Mouse (Mus musculus): ENCODE measurements at regions not wholly inside any gene's neighbourhood (a gene's known extent, or its start where the extent isn't known, plus 50 kb on each side); places are given as distances from the start of the nearest gene placed in this dataset.

DNA sequence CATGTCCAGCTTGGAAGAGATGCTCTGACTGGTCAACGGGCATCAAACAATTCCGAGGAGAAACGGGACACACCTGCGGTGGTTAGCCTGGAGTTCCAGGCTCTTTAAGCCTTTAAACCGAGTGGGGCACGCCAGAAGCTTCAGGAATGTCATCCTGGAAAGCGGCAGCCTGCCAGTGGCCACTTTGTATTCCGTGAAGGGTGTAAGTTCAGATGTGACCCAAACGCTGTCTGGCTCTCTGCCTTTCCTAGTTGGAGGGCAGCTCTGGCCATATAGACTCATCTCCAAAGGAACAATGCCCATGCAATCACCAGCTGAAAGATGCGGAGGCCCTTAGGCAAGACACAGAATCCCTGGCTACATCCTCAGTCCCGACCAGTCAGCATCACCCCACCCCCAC is 597.8 kb upstream of the Gm10131 start:
- DNase-seq (ENCODE audit: low read depth, low spot score) (no peak), ATAC-seq (no peak)
- CTCF ChIA-PET, result interaction anchor here (1.4 kb wide), 1 partner anchor 99 kb away, joined by 3 read pairs; no protein-coding TSS in a partner anchor
- TF ChIP-seq CTCF (IDR thresholded peaks at IDR 0.05), result no peak
- POLR2A ChIA-PET, result interaction anchor here (0.6 kb wide), 1 partner anchor 66 kb away, joined by 3 read pairs; no protein-coding TSS in a partner anchor
- H3K27me3 ChIP-seq, result no peaks in the 10 kb centered on the region
- in situ Hi-C loops (cut with MboI; ENCODE audit: low pct_unique_long_range_greater_than_20kb), result no loop called here

DNA sequence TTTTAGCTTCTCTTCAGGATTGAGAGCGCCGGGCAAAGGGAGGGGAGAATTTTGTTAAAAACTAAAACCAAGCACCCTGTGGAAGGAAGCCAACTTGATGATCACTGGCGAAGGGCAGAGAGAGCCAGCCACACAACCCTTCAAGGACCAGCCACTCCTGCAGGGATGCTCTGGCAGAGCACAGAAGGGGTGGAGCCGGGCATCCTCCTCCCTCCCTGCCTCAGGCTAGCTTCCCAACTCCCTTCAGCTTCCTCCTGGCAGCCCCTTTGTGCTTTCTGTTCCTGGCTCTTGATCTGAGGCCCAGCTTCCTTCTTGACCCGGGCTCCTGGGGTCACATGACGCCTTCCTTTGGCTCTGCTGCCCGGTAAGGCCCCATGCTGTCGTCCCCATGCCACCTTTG is 591.8 kb upstream of the Gm10131 start:
- ChIA-PET CTCF (no interaction called here), POLR2A (no interaction called here)
- ATAC-seq (no peak), DNase-seq (ENCODE audit: low read depth, low spot score) (no peak)
- TF ChIP-seq CTCF (IDR thresholded peaks at IDR 0.05), result no peak
- H3K27me3 ChIP-seq, result no peaks in the 10 kb centered on the region
- in situ Hi-C loops (cut with MboI; ENCODE audit: low pct_unique_long_range_greater_than_20kb), result no loop called here

DNA sequence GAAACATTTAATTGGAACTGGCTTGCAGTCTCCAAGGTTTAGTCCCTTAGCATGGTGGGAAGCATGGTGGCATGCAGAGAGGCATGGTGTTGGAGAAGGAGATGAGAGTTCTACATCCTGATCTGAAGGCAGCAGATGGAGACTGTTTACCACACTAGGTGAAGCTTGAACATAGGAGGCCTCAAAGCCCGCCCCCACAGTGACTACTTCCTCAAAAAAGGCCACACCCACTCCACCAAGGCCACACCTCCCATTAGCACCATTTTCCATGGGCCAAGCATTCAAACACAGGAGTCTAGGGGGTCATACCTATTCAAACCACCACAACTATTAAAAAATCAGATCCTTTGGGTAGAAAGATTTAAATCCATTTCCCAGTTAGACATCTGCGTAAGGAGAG is 591.3 kb upstream of the Gm10131 start:
- CTCF ChIA-PET, result no interaction called here
- TF ChIP-seq CTCF (IDR thresholded peaks at IDR 0.05), result no peak
- in situ Hi-C loops (cut with MboI; ENCODE audit: low pct_unique_long_range_greater_than_20kb), result no loop called here
- H3K27me3 ChIP-seq, result no peaks in the 10 kb centered on the region
- POLR2A ChIA-PET, result no interaction called here
- ATAC-seq (no peak), DNase-seq (ENCODE audit: low read depth, low spot score) (no peak)

DNA sequence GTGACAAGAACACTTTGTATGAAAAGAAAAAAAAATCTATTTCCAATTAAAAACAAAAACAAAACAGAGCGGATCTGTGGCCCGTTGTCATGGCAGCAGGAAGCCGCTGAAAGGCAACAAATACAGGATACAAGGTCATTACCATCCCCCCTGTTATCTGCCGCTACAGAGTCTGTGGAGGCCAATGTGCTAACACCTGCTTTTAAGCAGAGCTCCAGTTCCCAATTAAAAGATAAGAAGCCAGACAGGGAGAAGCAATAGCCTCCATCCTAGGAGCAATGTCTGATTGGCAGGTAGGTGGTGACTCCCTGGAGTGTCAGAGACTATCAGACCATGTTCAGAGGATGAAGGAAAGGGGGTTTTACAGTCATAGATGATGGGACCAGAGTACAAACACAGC is 587.5 kb upstream of the Gm10131 start:
- POLR2A ChIA-PET, result no interaction called here
- no peak for TF ChIP-seq CTCF (IDR thresholded peaks at IDR 0.05)
- H3K27me3 ChIP-seq, result no peaks in the 10 kb centered on the region
- no peak for ATAC-seq
- in situ Hi-C loops (cut with MboI; ENCODE audit: low pct_unique_long_range_greater_than_20kb), result no loop called here
- no peak for DNase-seq (ENCODE audit: low read depth, low spot score)
- CTCF ChIA-PET, result no interaction called here

DNA sequence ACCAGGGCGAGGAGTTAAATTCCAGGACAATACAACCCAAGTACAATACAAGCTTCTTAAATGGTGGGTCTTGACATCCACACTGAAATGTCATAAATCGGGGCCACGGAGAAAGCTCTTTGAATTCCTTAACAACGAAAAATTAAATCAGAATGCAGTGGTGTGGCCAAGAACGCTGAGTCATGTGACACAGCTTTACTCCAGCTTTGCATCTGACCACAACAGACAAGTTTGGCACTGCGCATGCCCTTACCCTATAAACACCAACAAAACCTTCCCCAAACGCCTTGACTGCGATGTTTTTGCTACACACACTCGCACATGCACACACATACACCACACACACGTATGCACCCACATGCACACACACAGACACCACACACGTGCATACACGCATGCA is 584.8 kb upstream of the Gm10131 start:
- in situ Hi-C loops (cut with MboI; ENCODE audit: low pct_unique_long_range_greater_than_20kb), result no loop called here
- ATAC-seq (no peak), DNase-seq (ENCODE audit: low read depth, low spot score) (no peak)
- ChIA-PET CTCF (interaction anchor here (0.7 kb wide), 1 partner anchor 8 kb away, joined by 3 read pairs; no protein-coding TSS in a partner anchor), POLR2A (interaction anchor here (0.7 kb wide), 1 partner anchor 8 kb away, joined by 3 read pairs; no protein-coding TSS in a partner anchor)
- no peaks in the 10 kb centered on the region for H3K27me3 ChIP-seq
- no peak for TF ChIP-seq CTCF (IDR thresholded peaks at IDR 0.05)

DNA sequence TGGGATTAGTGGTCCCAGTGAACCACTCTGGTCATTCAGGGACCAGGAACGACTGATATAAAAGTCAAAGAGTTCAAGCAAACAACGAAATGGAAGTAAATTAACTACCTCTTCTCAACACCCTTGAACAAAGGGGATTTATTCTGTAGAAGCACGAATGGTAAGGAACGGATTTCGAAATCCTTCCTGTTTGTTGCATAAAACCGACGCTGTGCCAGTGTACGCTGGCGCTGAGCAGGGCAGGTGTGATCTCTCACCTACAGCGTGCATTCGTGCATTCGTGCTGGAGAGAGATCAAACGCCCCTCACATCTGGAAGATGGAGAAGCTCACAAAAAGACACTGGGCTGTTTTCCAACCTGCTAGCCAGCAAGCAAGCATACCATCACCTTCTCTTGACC is 581.1 kb upstream of the Gm10131 start:
- H3K27me3 ChIP-seq, result no peaks in the 10 kb centered on the region
- ChIA-PET CTCF (no interaction called here), POLR2A (no interaction called here)
- ATAC-seq, result no peak
- DNase-seq (ENCODE audit: low read depth, low spot score), result no peak
- in situ Hi-C loops (cut with MboI; ENCODE audit: low pct_unique_long_range_greater_than_20kb), result no loop called here
- no peak for TF ChIP-seq CTCF (IDR thresholded peaks at IDR 0.05)

DNA sequence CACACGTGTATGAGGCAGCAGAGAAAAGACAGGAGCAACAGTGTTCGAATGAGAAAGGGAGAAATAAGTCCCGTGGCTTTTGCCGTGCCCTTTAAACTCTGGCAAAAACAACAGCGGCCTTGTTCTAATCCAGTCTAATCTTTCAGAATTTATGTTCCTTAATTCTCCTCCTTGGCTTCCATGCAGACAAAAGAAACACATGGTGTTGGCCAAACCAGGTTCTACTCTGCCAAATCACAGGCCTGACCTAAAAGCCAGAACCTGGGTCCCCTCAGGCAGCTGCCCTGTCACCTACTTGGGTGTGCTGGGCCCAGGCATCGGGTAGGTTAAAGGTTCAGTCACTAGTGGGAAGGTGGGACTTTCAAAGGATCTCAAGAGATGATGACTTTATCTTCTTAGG is 580.2 kb upstream of the Gm10131 start:
- ChIA-PET CTCF (interaction anchor here (1.6 kb wide), 1 partner anchor 9 kb away, joined by 4 read pairs; no protein-coding TSS in a partner anchor), POLR2A (no interaction called here)
- ATAC-seq (no peak), DNase-seq (ENCODE audit: low read depth, low spot score) (no peak)
- in situ Hi-C loops (cut with MboI; ENCODE audit: low pct_unique_long_range_greater_than_20kb), result no loop called here
- no peak for TF ChIP-seq CTCF (IDR thresholded peaks at IDR 0.05)
- no peaks in the 10 kb centered on the region for H3K27me3 ChIP-seq

DNA sequence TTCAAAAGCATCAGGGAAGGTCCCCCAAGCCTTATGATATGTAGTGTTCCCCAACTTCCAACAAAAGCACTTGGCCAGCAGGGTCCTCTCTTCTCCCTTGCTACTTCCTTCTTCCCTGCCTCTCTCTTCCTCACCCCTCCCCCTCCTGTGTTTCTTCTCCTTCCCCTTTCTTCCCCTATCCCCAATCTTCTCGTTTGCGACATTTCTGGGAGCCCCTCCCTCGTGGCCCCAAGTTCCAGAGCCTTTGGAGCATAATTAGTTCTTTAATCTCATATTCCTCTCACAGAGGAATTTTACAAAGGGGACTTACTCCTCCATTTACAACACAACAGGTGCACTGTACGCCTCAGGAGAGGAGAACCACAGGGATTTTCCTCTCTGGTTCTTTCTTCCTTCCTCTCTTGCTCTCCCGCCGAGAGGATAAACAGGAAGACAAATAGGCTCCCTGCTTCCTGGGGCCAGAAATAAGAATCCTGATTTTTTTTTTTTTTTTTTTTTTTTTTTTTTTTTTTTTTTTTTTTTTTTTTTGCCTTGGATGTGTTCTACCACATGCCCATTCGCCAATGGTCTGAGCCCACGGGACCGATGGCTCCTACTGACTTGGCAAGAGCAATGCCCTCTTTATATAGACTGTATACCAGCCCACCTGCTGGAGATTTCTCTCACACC is 578.4 kb upstream of the Gm10131 start:
- in situ Hi-C loops (cut with MboI; ENCODE audit: low pct_unique_long_range_greater_than_20kb), result no loop called here
- ATAC-seq, result no peak
- no peak for TF ChIP-seq CTCF (IDR thresholded peaks at IDR 0.05)
- POLR2A ChIA-PET, result no interaction called here
- CTCF ChIA-PET, result interaction anchor here (1.6 kb wide), 1 partner anchor 11 kb away, joined by 4 read pairs; no protein-coding TSS in a partner anchor
- no peak for DNase-seq (ENCODE audit: low read depth, low spot score)
- no peaks in the 10 kb centered on the region for H3K27me3 ChIP-seq

DNA sequence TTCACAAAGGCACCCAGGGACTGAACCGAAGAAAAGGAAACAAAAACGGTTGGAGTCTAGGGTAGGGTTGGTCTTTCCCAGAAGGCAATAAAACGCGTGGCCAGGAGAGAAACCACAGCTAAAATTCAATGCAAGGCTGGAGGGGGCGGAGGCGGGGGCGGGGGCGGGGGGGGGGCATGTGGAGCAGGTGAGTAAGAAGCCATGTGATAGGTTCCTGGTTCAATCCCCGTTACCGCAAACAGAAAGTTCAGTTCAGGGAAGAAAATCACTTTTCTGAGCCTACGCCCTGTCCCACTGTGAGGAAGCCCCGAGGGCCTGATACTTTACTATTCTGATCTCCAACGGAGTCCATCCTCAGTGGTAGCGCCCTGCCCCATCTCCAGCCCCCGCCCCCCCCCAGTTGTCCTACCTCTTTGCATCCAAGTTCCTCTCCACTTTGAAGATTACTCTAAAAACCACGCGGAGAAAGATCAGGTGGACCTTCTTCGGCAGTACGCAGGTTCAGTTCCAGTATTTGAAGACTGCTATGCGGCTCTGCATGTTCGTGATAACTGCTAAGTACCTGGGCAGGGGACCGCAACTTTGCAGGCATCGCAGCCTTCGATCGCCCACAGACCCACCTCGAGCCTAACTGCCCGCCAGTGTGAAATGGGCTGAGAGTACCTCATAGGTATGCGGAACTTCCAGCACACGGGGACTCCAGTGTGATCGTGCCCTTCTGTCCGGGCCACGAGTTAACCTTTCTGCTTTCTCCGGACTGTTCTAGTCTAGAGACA is 577.7 kb upstream of the Gm10131 start:
- no peaks in the 10 kb centered on the region for H3K27me3 ChIP-seq
- TF ChIP-seq CTCF (IDR thresholded peaks at IDR 0.05), result no peak
- in situ Hi-C loops (cut with MboI; ENCODE audit: low pct_unique_long_range_greater_than_20kb), result no loop called here
- ATAC-seq (no peak), DNase-seq (ENCODE audit: low read depth, low spot score) (no peak)
- ChIA-PET CTCF (no interaction called here), POLR2A (no interaction called here)

DNA sequence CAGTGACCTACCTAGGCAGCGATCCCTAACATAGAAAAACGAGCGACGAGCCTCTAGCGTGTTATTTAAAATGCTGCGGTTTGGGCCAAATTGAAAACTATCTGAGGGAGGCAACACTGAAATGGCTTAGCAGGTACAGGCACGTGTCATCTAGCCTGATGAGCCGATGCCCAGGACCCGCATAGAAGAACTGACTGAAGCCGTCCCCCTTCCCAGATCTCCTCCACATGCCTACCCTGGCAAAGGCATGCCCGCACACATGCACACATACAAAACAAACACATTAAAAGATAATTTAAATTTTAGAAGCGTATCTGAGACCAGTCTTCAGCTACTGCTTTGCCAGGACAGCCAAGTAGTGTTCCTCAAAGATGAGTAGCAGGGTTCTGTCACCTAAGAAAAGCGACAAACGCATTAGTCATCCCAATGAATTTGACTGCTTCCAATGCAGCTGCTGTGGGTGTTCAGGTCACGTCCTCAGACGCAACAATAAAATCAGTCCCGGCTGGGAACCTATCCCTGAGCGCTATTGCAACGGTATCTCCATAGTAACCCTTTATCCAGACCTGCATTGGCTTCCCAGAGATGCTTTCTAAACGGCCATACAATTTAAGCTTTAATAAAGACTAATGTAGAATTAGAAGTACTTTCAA is 577.0 kb upstream of the Gm10131 start:
- CTCF ChIA-PET, result no interaction called here
- in situ Hi-C loops (cut with MboI; ENCODE audit: low pct_unique_long_range_greater_than_20kb), result no loop called here
- TF ChIP-seq CTCF (IDR thresholded peaks at IDR 0.05), result no peak
- POLR2A ChIA-PET, result no interaction called here
- DNase-seq (ENCODE audit: low read depth, low spot score), result no peak
- H3K27me3 ChIP-seq, result no peaks in the 10 kb centered on the region
- no peak for ATAC-seq

DNA sequence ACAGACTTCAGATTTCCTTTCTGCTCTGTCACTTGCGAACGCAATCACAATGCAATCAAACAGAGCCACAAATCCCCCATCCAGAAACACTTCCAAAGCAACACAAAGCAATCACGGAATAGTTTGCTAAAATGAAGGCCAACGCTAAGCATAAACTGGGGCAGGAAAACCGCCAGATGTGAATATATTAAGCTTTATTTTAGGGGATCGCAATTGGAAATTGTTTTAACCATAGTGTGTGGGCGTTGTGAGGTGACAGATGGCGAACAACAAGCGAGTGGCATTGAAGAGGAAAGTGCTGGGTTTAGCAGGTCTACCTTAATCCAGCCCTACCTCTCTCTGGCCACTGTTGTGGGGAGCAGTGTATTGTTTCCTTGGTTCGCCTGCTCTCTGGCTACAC is 574.8 kb upstream of the Gm10131 start:
- H3K27me3 ChIP-seq, result no peaks in the 10 kb centered on the region
- in situ Hi-C loops (cut with MboI; ENCODE audit: low pct_unique_long_range_greater_than_20kb), result no loop called here
- POLR2A ChIA-PET, result no interaction called here
- no peak for TF ChIP-seq CTCF (IDR thresholded peaks at IDR 0.05)
- CTCF ChIA-PET, result no interaction called here
- ATAC-seq (no peak), DNase-seq (ENCODE audit: low read depth, low spot score) (no peak)
